Mouse (Mus musculus): ENCODE measurements at regions not wholly inside any gene's neighbourhood (a gene's known extent, or its start where the extent isn't known, plus 50 kb on each side); places are given as distances from the start of the nearest gene placed in this dataset.

DNA sequence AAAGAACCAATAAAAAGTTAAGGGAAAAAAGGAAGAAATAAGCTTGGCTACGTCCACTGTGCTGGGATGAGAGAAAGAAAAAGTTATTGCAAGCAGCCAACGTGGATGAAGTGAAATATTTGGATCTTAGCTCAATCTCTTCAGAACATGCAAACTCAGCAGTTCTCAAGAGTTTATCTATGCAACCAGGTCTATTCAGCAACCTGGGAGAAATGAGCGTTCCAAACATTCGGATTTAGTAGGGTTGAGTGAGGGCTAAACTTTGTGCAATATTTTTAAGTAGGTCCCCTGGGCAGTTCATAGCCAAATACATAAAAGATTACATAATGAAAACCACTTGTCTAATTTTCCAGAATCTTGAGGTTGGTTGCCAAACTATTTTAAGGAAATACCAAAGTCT, 129.0 kb upstream of the Tmem164 start:
- no peak for DNase-seq (ENCODE audit: extremely low spot score)

GRCm38 (mm10) chrX:142554161-142554560, 127.0 kb upstream of the Tmem164 start:
- peak; percentile 6 for DNase-seq (ENCODE audit: extremely low spot score)

- no peak for DNase-seq (ENCODE audit: extremely low spot score)
Observed at GRCm38 (mm10) chrX:142557496-142557895, 123.7 kb upstream of the Tmem164 start.

DNA sequence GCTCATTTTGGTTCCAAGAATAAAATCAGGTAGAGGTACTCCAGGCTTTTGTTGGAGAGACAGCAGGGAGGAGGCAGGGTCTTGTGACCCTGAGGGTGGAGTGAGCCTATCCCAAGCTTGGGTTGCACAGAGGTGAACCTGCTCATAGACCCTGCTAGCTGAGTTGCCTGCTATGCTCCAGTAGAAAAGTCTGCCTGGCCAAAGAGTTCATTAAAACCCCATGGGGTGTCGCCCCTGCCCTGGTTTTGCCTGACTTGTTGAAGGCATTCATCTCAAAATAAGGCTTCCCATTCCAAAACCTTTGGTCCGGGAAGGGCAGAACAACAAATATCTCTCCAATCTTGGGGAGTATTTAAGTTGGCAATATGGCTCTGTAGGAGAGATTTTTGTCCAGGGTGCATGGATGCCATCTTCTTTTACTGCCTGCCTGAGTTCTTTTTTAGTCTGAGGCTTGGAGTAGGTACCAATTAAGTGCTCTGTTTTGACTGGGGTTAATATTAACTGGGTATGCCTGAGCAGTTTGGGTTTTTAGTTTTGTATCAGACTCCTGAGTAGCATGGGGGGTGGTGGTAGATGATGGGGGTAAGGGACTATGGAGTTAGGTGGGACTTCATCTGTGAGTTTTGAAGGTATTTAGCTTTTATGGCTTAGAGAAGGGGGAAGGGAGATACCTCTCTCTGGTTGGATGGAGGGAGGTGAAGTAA, 120.8 kb upstream of the Tmem164 start:
- no peak for DNase-seq (ENCODE audit: extremely low spot score)

DNA sequence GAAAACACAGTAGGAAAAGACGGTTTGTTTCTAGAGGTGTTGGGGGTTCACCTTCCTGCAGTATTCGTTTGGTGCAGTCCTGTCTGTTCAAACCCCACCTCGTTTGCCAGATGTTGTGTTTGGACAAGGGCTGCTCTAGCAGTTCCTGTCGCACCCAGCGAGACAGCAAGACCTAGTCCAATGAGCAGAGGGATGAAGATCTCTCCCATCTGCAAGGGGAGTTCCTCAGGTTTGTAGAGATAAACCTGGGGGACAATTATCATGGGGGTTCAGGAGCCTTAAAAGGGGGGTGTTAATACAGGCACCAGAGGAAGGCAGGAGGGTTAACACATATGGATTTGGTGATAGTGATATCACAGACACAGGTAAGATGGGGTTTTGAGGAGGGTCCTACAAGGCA, 119.4 kb upstream of the Tmem164 start:
- DNase-seq (ENCODE audit: extremely low spot score), result no peak

- no peak for DNase-seq (ENCODE audit: extremely low spot score)
Observed at GRCm38 (mm10) chrX:142564186-142564585, 117.0 kb upstream of the Tmem164 start.

DNA sequence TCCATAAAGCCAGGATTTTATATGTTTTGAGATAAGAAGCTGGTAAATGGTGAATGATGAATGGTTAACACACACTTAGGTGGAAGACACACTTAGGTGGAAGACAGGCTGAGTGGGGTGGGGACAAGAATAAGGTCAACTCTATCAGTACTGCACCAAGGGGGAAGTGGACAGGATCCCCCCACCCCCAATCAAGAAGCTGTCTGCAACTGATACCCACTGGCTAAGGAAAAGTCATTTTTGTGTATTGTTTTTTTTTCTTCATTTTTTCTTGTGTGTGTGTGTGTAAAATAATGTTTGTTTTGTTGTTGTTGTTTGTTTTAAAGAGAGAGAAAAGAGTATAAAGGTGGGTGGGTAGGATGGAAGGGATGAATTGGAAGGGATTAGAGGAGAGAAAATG, 109.4 kb upstream of the Tmem164 start:
- no peak for DNase-seq (ENCODE audit: extremely low spot score)

DNA sequence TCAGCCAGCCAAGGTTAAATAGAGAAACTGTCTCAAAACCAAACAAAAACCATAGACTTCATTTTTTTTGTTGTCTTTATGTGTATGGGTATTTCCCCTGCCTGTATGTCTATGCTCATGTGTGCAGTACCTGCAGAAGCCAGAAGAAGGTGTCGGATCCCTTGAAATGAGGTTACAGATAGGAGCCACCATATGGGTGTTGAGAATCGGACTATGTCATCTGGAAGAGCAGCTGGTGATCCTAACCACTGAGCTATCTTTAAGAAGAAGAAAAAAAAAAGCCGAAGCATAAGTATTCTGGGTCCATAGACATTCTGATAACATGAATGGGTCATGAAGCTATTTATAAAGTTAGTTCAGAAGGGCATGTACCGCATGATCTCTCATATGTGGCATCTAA, 107.2 kb upstream of the Tmem164 start:
- DNase-seq (ENCODE audit: extremely low spot score), result no peak

GRCm38 (mm10) chrX:142574945-142575710, 106.1 kb upstream of the Tmem164 start:
- no peak for DNase-seq (ENCODE audit: extremely low spot score)

DNA sequence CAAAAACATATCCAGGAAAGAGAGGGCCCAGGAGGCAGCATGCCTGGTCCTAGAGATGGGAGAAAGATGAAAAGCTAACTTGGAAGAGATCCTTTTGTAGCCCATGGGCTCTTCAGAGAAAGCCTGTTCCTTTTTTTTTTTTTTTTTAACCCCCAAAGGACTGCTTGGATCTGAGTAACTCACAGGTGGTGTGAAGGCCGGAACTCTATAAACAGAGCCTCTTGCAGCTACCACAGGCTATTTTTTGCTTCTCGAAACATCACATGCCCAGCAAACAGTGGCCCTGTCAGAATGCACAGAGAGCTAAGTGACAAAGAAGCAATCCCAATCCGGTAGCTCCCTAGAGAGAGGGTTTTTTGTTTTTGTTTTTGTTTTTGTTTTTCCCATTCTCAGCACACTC, 105.1 kb upstream of the Tmem164 start:
- DNase-seq (ENCODE audit: extremely low spot score), result no peak

DNA sequence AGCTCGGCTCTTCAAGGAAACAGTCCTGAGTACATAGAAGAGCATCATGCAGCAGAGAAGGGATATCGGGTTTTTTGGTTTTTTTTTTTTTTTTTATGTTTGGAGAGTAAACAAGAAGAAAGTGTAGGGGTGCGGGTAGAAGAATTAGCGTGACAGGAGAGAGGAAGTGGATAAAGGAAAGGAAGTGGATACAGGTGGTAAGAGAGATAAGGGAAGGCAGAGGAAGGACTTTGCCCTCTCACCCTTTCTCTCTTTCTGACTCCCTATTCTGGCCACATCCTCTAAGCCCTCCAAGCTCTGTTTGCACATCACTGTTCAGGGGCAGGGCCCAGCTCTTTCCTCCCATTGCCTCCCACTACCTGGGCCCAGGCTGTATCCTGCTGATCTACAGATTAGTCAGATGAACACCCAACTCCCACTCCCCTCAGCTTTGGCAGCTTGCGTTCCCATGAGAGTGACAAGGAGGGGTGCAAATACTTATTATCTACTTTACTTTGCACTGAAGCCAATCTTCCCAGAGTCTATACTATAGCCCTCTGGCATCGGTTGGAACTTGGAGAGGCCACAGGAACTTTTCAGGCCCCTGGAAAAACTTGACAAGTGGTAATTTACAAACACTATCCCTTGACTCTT, 103.6 kb upstream of the Tmem164 start:
- DNase-seq (ENCODE audit: extremely low spot score), result no peak

GRCm38 (mm10) chrX:142585281-142585680, 95.9 kb upstream of the Tmem164 start:
- DNase-seq (ENCODE audit: extremely low spot score), result no peak

DNA sequence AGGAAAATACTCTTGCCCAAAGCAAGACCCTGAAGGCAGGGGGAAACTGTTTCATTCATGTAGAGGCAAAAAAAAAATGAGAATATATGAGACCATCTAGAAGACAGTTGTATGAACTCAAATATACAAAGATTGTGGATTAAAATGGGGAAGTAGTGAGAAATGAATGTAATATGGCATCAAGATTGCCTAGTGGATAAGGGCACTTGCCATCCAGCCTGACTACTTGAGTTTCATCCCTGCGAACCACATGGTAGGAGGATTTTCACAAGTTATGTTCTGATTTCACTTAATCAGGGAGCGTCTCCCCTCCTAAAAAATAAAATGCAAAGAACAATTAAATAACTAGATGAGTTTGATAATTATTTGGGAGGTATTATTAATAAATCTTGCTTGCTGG, 81.8 kb upstream of the Tmem164 start:
- no peak for DNase-seq (ENCODE audit: extremely low spot score)

DNA sequence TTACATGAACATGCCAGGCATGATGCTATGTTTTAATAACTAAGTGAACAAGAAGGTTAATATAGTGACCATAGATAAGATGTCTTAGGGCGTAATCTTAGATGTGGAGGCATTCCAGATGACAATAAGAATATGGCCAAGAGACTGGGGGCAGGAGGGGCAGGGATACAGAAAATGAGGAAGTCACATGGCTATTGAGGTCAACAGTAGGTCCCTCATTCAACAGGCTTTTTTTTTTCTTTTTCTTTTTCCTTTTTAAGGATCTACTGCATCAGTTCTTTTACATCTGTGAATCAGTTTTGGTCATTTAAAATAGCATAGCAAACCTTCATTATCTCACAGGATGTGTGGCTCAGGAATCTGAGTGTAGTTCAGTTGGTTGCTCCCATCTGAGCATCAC, 80.4 kb upstream of the Tmem164 start:
- DNase-seq (ENCODE audit: extremely low spot score), result no peak

GRCm38 (mm10) chrX:142605088-142605487, 76.1 kb upstream of the Tmem164 start:
- DNase-seq (ENCODE audit: extremely low spot score), result no peak

- no peak for DNase-seq (ENCODE audit: extremely low spot score)
Observed at GRCm38 (mm10) chrX:142606595-142607205, 74.5 kb upstream of the Tmem164 start.

DNA sequence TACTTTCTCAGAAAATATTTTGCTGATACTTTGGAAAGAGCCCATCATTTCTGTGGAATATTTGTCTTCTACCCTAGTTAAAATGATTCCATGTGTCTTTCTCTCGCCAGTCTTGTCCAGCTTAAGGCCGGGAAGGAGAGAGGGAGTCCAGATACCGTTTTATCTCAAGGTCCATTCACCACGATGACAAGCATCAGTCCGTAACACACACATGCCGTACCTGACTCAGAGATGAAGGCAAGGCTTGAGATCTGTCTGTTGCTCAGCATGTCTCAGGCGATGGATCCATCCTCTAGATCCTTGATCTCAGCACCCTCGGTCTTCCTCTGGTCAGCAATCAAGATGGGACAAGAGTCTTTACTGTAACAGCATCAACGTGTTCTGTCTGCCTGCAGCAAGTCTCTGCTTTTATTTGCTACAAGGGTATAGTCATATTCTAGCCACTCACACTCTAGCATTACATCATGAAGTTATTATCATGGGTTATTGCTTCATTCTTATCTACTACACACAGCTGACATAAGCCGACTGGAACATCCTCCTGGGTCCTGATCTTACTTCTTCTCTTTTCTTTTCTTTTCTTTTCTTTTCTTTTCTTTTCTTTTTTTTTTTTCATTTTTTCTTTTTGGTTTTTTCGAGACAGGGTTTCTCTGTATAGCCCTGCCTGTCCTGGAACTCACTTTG, 64.9 kb upstream of the Tmem164 start:
- DNase-seq (ENCODE audit: extremely low spot score), result no peak

- no peak for DNase-seq (ENCODE audit: extremely low spot score)
Observed at GRCm38 (mm10) chrX:142618389-142618788, 62.8 kb upstream of the Tmem164 start.

DNA sequence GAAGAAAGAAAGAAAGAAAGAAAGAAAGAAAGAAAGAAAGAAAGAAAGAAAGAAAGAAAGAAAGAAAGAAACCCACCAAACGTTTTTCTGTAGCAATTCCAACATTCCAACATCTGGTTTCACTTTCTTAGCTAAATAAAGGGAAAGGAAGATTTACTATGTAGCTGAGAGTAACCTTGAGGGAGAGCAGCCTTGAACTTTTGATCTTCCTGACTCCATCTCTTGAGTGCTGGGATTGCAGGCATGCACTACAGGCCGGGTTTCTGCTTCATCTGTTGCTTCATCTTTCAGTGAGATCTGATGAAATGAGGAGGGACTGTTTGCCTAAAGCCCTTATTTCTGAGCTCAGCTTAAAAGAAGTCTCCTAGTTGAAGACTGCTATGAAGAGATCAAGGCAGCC, 57.8 kb upstream of the Tmem164 start:
- DNase-seq (ENCODE audit: extremely low spot score), result no peak

DNA sequence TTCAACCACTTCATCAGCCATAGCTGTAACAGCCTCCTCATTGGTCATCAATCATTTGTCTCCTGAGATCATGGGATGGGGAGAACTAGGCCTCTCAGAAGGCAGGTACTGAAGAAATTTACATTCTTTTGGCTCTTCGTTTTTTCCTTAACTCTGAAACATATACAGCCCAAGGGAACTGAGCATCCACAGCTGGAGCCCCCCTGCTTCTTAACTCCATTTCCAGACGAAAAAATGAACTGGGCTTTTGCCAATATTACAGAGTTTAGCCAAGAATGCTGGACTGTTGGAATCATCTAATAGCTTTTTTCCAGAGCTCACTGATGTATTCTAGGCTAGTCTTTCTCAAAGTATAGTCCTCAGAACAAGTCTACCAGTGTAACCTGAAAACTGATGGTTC, 57.3 kb upstream of the Tmem164 start:
- DNase-seq (ENCODE audit: extremely low spot score), result no peak

Measured in embryo, embryonic 9.5 days (tissue).